Mouse (Mus musculus) left cerebral cortex, adult 9 months (tissue): ENCODE data around the gene Vps18.

Experiments
- DNase-seq, 2 experiments: peaks; one replicate each; pipeline ENCODE4 v3.0.0; 2022; ENCODE audit warnings: low spot score in 2 of 2

Vps18 gene

DNA sequence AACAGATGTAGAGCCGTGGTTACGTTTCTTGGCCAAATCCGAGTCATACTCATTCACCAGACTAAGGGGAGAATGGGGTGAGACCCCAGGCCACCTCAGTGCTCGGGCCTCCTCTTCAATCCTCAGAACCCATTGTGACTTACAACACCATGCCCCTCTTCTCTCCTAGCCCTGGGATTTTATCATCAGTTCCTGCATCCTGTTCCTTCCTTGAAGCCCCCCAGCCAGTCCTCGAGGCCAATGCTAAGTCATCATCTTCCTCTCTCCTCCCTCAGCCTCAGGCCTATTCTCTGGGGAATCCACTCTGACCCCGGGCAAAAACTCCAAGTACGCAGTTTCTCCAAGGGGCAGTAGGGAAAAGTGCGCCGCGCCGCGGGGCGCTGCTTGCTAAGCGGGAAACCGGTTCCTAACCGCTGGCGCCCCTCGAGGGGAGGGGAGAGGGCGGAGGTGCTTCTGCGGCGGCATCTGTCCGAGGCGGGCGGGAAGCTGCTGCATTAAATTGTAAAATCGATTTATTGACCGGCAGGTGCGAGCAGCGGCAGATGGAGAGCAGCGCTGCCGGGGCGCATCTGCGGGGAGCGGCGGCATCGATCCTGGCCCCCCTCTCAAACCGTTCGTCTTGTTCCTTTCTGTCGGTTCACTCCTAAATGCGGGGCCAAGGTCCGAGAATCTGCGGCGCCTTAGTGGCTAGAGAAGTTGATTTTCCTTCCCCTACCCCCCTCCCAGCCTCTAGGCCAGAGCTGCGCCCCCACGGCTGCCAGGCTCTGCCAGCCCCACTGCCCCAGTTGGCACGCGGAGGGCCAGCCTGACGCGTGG lies 33.4 kb downstream of the Vps18 start:
- no peak for DNase-seq

DNA sequence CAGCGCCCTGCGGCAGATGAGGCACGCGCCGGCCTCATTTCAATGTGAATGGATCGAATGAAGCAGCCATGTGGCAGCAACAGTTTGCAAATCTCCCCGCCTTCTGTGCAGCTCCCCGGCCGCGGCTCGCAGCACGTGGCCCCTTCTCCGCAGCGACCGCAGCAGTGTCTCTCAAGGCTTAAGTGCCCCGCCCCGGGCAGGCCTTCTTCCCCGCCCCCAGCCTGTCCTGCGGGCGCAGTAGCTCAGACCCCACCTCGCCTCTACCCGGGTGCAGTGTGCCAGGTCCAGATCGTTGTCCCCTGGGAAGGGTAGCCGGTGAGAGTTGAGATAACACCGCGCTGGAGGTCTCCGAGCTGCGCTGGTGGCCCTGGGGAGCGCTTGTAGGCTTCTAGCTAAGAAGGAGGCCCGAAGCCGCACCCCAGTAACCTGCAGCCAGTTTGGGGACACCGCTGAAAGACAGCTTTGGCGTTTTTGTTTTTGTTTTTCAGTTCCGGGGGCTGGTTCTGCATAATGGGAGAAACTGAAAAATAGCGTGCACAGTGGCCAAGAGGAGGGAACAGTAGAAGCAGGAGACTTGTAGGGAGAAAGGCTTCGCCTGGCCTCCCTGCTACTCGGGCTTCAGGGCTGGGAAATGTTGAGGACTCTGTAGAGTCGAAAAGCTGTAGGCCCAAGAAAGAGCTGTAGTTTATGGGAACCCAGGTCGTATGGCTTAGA lies 34.2 kb downstream of the Vps18 start:
- peak in 1 of 2 experiments; percentile 48 for DNase-seq

GRCm38 (mm10) chr2:119323866-119324575 lies 35.5 kb downstream of the Vps18 start:
- no peak for DNase-seq

GRCm38 (mm10) chr2:119324576-119325318 lies 36.2 kb downstream of the Vps18 start:
- no peak for DNase-seq

DNA sequence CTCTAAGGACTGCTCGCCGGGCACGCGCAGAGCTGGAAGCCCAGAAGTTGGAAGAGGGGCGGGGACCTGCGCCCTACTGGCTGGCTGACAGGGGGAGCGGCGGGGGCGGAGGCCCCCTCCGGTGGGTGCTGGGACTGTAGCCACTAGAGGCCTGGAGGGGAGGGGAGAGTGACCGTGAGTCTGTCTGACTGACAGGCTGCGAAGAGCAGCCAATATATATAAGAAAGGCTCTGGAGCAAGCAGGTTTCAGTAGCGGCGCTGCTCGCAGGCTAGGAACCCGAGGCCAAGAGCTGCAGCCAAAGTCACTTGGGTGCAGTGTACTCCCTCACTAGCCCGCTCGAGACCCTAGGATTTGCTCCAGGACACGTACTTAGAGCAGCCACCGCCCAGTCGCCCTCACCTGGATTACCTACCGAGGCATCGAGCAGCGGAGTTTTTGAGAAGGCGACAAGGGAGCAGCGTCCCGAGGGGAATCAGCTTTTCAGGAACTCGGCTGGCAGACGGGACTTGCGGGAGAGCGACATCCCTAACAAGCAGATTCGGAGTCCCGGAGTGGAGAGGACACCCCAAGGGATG lies 37.1 kb downstream of the Vps18 start, which contains the start of gene Dll4:
Dll4 (plus strand) TSS at position 217 of the 576 bp plus-strand sequence.
- DNase-seq: no peak

DNA sequence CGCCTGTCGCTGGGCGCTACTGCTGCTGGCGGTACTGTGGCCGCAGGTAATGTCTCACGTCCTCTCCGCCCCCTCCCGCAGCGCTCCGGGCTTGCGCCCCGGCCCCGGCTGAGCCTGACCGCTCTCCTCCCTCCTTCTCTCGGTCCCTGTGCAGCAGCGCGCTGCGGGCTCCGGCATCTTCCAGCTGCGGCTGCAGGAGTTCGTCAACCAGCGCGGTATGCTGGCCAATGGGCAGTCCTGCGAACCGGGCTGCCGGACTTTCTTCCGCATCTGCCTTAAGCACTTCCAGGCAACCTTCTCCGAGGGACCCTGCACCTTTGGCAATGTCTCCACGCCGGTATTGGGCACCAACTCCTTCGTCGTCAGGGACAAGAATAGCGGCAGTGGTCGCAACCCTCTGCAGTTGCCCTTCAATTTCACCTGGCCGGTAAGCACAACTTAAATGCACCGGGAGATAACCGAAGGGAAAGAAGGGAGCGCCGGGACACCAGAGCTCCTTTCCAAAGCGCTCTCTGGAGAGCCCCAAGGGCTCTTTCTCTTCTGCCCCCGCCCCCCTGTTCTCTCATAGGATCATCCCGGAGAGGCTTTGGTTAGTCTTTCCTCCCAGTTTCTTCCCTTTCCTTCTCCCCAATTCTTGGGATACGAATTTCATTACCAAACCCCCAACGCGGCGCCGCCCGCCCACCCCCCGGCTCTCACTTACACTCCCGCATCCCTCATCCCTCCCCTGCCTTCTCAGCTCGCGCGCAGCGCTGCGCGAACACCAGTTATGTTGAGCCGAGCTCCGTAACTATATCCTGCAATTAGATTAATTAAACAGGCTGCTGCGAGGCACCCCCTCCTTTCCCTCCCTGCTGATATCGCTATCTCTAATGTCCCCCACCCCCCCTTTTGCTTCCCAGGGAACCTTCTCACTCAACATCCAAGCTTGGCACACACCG lies 37.9 kb downstream of the Vps18 start:
- no peak for DNase-seq

- no peak for DNase-seq
Observed at GRCm38 (mm10) chr2:119327102-119327480, 38.6 kb downstream of the Vps18 start.

- no peak for DNase-seq
Observed at GRCm38 (mm10) chr2:119327942-119328526, 39.5 kb downstream of the Vps18 start.

- DNase-seq: no peak
Observed at GRCm38 (mm10) chr2:119328546-119328945, 40.0 kb downstream of the Vps18 start.

- no peak for DNase-seq
Observed at GRCm38 (mm10) chr2:119329123-119329817, 40.7 kb downstream of the Vps18 start.

DNA sequence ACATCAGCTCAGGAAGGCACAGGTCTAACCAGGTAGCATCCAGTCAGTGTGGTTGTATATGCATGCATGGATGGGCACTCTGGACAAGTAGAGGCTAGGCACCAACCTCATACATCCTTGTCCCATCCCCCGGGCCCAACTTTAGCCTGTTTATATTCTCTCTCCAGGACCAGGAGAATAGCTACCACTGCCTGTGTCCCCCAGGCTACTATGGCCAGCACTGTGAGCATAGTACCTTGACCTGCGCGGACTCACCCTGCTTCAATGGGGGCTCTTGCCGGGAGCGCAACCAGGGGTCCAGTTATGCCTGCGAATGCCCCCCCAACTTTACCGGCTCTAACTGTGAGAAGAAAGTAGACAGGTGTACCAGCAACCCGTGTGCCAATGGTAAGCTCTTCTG lies 42.3 kb downstream of the Vps18 start:
- DNase-seq: no peak

DNA sequence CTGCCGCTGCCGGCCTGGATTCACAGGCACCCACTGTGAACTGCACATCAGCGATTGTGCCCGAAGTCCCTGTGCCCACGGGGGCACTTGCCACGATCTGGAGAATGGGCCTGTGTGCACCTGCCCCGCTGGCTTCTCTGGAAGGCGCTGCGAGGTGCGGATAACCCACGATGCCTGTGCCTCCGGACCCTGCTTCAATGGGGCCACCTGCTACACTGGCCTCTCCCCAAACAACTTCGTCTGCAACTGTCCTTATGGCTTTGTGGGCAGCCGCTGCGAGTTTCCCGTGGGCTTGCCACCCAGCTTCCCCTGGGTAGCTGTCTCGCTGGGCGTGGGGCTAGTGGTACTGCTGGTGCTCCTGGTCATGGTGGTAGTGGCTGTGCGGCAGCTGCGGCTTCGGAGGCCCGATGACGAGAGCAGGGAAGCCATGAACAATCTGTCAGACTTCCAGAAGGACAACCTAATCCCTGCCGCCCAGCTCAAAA lies 43.7 kb downstream of the Vps18 start:
- DNase-seq: no peak

DNA sequence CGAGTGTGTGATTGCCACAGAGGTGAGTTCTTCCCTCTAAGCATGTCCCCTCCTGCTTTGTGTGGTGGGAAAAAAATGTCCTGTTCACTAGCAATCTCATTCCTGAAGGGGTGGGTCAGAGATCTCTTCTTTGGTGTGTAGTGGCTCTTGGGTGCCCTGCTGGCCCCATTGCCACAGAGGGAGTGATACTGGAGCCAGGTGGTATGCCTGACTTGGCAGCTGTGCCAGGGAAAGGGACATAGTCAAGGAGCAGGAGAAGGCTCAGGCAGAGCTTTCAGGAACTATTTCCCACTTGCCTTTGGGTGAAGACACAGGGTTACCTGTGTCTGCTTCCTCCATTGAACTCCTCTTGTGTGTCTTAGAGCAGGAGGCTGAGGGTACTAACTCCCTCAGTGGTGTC lies 45.6 kb downstream of the Vps18 start:
- DNase-seq: no peak

GRCm38 (mm10) chr2:119334964-119335525 lies 46.5 kb downstream of the Vps18 start:
- DNase-seq: no peak

DNA sequence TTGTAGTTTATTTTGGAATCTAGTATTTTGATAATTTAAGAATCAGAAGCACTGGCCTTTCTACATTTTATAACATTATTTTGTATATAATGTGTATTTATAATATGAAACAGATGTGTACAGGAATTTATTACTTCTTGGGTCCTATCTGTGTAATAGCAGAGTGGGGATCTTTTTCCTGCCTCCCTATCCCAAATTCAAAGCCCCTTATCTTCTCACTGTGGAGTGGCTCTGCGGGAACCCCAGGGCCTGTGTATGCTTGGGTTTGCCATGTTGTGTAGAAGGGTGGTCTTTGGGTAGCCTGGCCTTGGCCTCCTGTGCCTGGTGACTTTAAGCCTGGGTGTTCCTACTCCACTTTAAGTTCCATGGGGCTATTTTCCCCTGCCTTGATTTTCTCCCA lies 47.0 kb downstream of the Vps18 start:
- no peak for DNase-seq

DNA sequence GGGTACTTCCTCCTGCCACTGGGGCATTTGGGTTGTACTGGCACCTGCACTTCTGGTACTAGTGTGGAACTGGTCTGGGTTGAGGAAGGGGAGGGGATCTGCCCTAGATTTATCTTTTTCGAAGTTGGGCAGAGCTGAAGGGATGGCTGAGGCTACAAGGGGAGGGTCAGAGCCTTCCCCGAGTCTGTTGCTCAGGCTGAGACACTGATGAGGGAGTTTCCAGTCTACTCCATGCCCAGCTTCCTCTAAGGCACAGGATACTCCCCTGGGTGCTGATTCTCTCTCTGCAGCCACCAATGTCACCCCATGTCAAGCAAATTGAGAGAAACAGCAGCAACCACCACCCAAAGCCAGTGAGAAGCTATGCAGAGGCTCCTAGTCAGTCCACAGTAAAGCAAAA lies 47.5 kb downstream of the Vps18 start:
- no peak for DNase-seq

- DNase-seq: no peak
Observed at GRCm38 (mm10) chr2:119336470-119336869, 47.9 kb downstream of the Vps18 start.

DNA sequence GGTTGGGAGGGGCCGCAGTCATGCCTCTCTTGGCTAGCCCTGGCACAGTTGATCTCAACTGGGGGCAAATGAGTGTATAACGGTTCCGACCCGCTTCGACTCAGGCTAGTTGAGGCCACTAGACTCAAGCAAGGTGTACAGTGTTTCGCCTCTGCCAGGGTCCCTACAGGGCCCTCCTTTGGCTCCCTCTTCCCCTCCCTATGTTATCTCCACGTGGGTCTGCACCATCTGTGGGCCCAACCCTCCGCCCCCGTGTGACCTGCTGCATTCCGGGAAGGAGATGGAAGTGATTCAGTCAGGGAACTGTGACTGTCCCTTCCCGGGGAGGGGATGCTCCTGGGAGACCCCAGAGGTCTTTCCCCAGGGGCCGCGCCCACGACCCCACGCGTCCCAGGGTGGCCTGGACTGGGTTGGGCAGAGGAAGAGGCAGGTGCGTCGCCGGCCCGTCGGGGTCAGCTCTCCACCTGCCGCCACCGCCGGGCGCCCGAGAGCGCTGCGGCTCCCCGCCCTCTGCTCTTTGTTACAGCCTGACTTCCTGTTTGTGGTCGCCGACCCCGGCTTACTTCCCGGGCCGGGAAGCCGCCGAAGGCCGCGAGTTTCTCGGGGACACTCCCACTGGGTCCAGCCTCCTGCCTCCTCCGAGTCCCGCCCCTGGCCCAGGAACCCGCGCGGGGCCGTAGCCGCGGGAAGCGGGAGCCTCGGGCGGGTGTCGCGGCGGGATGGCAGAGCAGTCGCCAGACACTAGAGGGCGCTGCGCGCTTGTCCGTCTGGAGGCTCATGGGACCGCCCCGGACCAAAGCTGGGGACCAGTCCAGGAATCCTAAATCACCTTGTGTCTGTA lies 49.1 kb downstream of the Vps18 start:
- DNase-seq: peak; percentile 47 to 80
